Comparison of ENCODE assay signal across 7 mouse cellular contexts in genomic region chr7:16129421-16129845, GRCm38 (mm10). TPM values are rescaled to one million over a fixed set of nuclear protein-coding genes. Genes with fewer than 3 reads are reported as not detected.
DNase-seq lines count a peak whose midpoint lies in the region; ATAC-seq lines count a peak whose summit lies in the region.

TSS of gene Slc8a2 (plus strand) at chr7:16129826.

- peak within 1 kb of the TSS; percentile 55 for H3K9ac ChIP-seq in intestine, embryonic 15.5 days

- no peaks in the 10 kb centered on the region for H3K27me3 ChIP-seq in intestine, embryonic 15.5 days (replicated peaks)

- peak; percentile 89 for ATAC-seq in intestine, embryonic 15.5 days

- peaks cover 10% of the 10 kb centered on the region for H3K36me3 ChIP-seq in intestine, embryonic 15.5 days

- intact Hi-C loops in left cerebral cortex, postnatal 25 days (cut with DNase I): no loop called here

- peak; percentile 80 for DNase-seq in adrenal gland, postnatal 10 days
- DNase-seq in embryo, embryonic 10.5 days (ENCODE audit: low spot score): peak; percentile 93
- DNase-seq in gastrocnemius, postnatal 25 days: peak; percentile 66
- peak; percentile 89 to 95 for DNase-seq in left cerebral cortex, postnatal 25 days (ENCODE audit: low spot score in 2 of 2)
- DNase-seq in mesoderm, embryonic 11.5 days (ENCODE audit: low read depth, low spot score): peak; percentile 87
- peak; percentile 89 for DNase-seq in right cerebral cortex, postnatal 4 days

- H3K4me3 ChIP-seq in intestine, embryonic 15.5 days (replicated peaks): peak within 1 kb of the TSS; percentile 51

- WGBS in intestine, embryonic 15.5 days: 4% methylated on average over 10 of the region's 12 CpGs

- H3K4me1 ChIP-seq in intestine, embryonic 15.5 days (replicated peaks): peaks cover 25% of the 10 kb centered on the region

- H3K9me3 ChIP-seq in intestine, embryonic 15.5 days: no peaks in the 10 kb centered on the region

- peak within 1 kb of the TSS; percentile 72 for H3K27ac ChIP-seq in intestine, embryonic 15.5 days

- H3K4me2 ChIP-seq in intestine, embryonic 15.5 days (replicated peaks): peak within 1 kb of the TSS; percentile 86

RNA-seq across cellular contexts. Expression of gene Slc8a2, which starts in this region (rescaled TPM):
- 1 to 10 TPM; 3.0 to 3.8 TPM for total RNA-seq in adrenal gland, postnatal 10 days (2021)
- total RNA-seq in gastrocnemius, postnatal 25 days (2021): under 1 TPM; 0.15 to 0.16 TPM
- 0.15 and 0.23 TPM in 2 replicates for polyA plus RNA-seq in intestine, embryonic 15.5 days (2015; fragmentation: Nextera tagmentation; extraction: Ambion mirVana)
- 100 to 1,000 TPM; 263 to 264 TPM for total RNA-seq in left cerebral cortex, postnatal 25 days (2021)

Comparison
In these comparisons a context has a peak if more than half of its experiments do, and no peak if none do; other contexts are left out.
1. Peak in every context shown above with its lines: DNase-seq, ATAC-seq, H3K4me3 ChIP-seq and H3K27ac ChIP-seq.
2. RNA of gene Slc8a2 (total RNA-seq): 263 to 264 TPM in left cerebral cortex, postnatal 25 days; 3.0 to 3.8 TPM in adrenal gland, postnatal 10 days and 0.15 to 0.16 TPM in gastrocnemius, postnatal 25 days; every median in the first group is over 10 times any median in the second.
3. Peak in DNase-seq in gastrocnemius, postnatal 25 days; RNA of the gene not detected or under 1 TPM.
4. Peak in ATAC-seq, H3K4me3 ChIP-seq, H3K27ac ChIP-seq, H3K9ac ChIP-seq and H3K4me2 ChIP-seq in intestine, embryonic 15.5 days; RNA of the gene not detected or under 1 TPM.